Mouse (Mus musculus) T-cell, adult 66 days (primary cell): ENCODE results near the gene Ajap1. TPM values are rescaled to one million over a fixed set of nuclear protein-coding genes. Genes with fewer than 3 reads are reported as not detected.

ENCODE experiments used
- total RNA-seq, 2 experiments: library from RNA; stranded (reverse); gene quantifications; 3 replicates in 1 of 2; 4 replicates in 1 of 2; pipeline ENCODE4 v1.2.4; 2023

The Ajap1 gene
- total RNA-seq = not detected

DNA sequence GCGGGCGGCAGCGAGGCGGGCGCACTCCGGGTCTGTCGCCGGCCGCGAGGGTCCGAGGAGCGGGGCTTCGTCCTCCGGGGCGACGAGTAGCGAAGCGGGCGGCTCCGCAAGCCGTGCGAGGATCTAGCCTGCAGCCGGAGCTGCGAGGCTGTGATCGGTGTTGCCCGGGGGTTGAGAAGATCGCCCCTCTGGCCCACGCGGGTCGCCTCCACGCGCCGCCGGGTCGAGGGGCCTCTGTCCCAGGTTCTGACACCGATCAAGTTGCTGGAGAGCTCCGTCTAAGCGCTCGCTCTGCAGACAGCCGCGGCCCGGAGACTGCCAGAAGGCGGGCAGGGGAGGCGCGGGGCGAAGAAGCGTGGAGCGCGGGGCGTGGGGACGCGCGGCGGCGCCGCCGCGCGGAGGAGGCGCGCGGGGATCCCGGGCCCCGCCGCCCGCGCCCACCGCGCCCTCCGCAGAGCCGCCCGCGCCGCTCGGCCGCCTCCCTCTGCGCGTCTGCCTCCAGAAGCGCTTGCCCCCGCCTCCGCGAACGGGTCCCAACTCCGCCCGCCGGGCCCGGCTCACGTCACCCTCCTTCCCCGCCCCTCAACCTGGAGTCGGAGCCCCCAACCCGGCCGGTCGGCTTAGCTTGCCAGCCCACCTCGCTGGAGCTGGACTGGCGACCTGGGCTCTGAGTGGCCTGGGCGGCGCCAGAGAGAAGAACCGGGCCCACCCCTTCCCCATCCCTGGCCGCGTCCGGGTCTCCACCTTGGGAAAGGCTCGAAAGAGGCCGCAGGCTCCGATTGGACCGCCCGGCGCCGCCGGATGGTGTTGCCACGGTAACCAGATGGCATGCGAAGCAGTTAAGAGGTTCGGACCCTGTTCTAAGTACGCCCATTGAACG lies at the start of gene Ajap1:
TSS of gene Ajap1 (minus strand) at position 353 of the 880 bp plus-strand sequence.

